Mouse (Mus musculus) lung, postnatal 36 days (tissue): ENCODE measurements around the gene Gm21319.
"Not testable (repeated sequence)": the region's sequence is repeated elsewhere in the genome, so short reads cannot be mapped to it uniquely, and the experiment has no call there.

Source experiments
- DNase-seq: peaks from one replicate; pipeline ENCODE4 v3.0.0; 2022; ENCODE audit warnings: mixed read lengths

Gene Gm21319

DNA sequence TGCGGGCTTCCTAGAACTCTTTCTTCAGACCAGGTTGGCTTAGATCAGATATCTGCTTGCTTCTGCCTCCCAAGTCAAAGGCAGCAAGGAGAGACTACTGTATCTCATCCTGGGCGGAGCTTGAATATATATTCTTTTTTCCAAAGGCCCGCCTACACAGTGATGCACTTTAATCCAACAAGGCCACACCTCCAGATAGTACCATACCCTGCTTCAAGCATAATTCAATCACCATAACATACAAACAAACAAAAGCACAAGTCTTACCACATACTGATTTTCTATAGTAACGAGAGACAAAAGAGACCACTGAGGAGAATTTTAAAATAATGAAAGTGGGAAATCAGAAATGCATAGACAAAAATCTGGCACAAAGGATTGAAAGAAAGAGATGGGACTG is at the start of gene Gm21319:
TSS of gene Gm21319 (minus strand) at position 101 of the 400 bp plus-strand sequence.
- DNase-seq, result not testable (repeated sequence)

DNA sequence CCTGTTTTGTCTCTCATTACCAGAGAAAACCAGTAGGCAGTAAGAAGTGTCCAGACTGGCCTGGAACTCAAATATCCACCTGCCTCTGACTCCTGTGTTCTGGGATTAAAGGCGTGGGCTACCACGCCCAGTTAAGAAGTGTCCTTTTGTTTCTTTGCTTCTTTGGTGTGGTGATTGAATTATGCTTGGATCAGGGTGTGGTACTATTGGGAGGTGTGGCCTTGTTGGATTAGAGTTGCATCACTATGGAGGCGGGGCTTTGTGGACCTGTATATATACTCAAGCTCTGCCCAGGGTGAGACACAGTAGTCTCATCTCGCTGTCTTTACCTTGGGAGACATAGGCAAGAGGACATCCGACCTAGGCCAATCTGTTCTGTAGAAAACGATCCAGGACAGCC is 40.7 kb upstream of the Gm21319 start, which contains the start of gene BB287469:
TSS of gene BB287469 (plus strand) at position 301 of the 400 bp plus-strand sequence.
- not testable (repeated sequence) for DNase-seq

DNA sequence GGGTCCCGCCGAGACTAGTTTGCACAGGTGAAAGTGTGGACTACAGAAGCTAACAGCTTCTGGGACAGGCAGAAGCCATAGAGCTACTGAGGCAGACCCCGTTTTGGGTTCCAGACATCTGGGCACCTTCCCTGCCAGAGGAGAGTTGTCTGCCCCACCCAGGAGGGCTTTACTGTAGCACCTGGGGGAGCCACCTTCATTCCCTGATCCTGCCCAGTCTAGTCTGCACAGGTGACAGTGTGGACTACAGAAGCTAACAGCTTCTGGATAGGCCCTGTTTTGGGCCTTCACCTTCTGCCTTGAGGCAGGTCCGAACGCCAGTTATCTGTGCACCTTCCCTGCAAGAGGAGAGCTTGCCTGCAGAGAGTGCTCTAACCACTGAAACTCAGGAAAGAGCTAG is 22.4 kb upstream of the Gm21319 start:
- not testable (repeated sequence) for DNase-seq

DNA sequence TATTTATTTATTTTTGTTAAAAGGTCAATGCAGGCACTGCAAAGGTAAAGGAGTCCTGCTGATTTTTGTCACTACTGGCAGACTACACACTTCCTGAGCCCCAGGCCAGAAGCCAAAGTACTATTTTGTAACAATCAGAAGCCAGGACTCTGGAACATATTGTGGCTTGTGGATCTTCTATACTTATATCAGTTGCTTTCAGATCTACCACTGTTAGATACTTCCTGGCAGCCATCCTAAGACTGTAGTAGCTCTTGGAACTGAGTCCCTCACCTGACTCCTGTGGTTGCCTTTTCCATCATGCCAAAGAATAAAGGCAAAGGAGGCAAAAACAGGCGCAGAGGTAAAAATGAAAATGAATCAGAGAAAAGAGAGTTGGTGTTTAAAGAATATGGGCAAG is 19.7 kb upstream of the Gm21319 start, which contains the start of gene Gm21936:
TSS of gene Gm21936 (plus strand) at position 301 of the 400 bp plus-strand sequence.
- DNase-seq, result not testable (repeated sequence)
